Mouse (Mus musculus) stomach, embryonic 16.5 days (tissue): ENCODE data around the gene Gm45062. TPM values are rescaled to one million over a fixed set of nuclear protein-coding genes. Genes with fewer than 3 reads are reported as not detected.

Experiments
- ATAC-seq: fragments of 200-750 bp; cut with Nextera tagmentation; 2 replicates; pipeline ENCODE4 v1.8.0; 2017; ENCODE audit warnings: moderate number of reproducible peaks, moderate TSS enrichment; ENCODE audit not compliant: insufficient read depth, low FRiP score
- H3K27ac ChIP-seq: fragments of 300-500 bp; sonication (generic); 2 replicates; pipeline ENCODE4 v1.5.1; 2014; ENCODE audit warnings: low read length
- H3K27me3 ChIP-seq: fragments of 300-500 bp; sonication (generic); 2 replicates; pipeline ENCODE4 v1.6.1; 2014; ENCODE audit warnings: low read length, control low read depth, mixed read lengths; ENCODE audit not compliant: control insufficient read depth, insufficient read depth
- H3K36me3 ChIP-seq: fragments of 300-500 bp; sonication (generic); 2 replicates; pipeline ENCODE4 v1.6.1; 2014; ENCODE audit warnings: low read length; ENCODE audit not compliant: control insufficient read depth, insufficient read depth
- H3K4me1 ChIP-seq: fragments of 300-500 bp; sonication (generic); 2 replicates; pipeline ENCODE4 v1.6.1; 2014; ENCODE audit warnings: low read length, control low read depth, mixed read lengths; ENCODE audit not compliant: control insufficient read depth, insufficient read depth
- H3K4me2 ChIP-seq: fragments of 300-500 bp; sonication (generic); 2 replicates; pipeline ENCODE4 v1.6.1; 2014; ENCODE audit warnings: low read depth, low read length, mixed read lengths
- H3K4me3 ChIP-seq: fragments of 300-500 bp; sonication (generic); replicated peaks from 2 replicates; pipeline ENCODE4 v1.5.1; 2014; ENCODE audit warnings: mild to moderate bottlenecking, low read length
- H3K9ac ChIP-seq: fragments of 300-500 bp; sonication (generic); 2 replicates; pipeline ENCODE4 v1.6.1; 2014; ENCODE audit warnings: low read length
- H3K9me3 ChIP-seq: fragments of 300-500 bp; sonication (generic); replicated peaks from 2 replicates; pipeline ENCODE4 v1.6.1; 2016; ENCODE audit warnings: low read length, control low read depth; ENCODE audit not compliant: control insufficient read depth
- WGBS: fragments of 180-500 bp; shearing (Covaris S2); extraction: QIAGEN DNeasy Blood & Tissue Kit; methylation state at CpG from one replicate; pipeline ENCODE4 v1.1.7; 2014; 5-methylcytosine and 5-hydroxymethylcytosine counted together
- polyA plus RNA-seq: library from polyadenylated mRNA; unstranded; fragments of >200 nt; fragmentation: Nextera tagmentation; extraction: Ambion mirVana; gene quantifications from 2 replicates; pipeline ENCODE4 v1.2.1, GENCODE M21; 2015

Gm45062 gene
- polyA plus RNA-seq, 1 experiment from 2014 or later: 12.2 TPM

- Histone ChIP-seq H3K4me1 (no peaks in the 10 kb centered on the region), H3K27ac (no peak overlapping the region), H3K9ac (no peak overlapping the region), H3K27me3 (no peaks in the 10 kb centered on the region), H3K9me3 (no peaks in the 10 kb centered on the region), H3K4me2 (no peak overlapping the region), H3K4me3 (no peak overlapping the region), H3K36me3 (no peaks in the 10 kb centered on the region)
- 82% methylated on average over 6 of the region's 6 CpGs for WGBS
- no peak for ATAC-seq
Observed at GRCm38 (mm10) chr6:8339453-8339852, 80.2 kb downstream of the Gm45062 start.

GRCm38 (mm10) chr6:8343271-8343670 is 84.0 kb downstream of the Gm45062 start:
- ATAC-seq: no peak
- no peaks in the 10 kb centered on the region for H3K36me3 ChIP-seq
- H3K27ac ChIP-seq: no peak overlapping the region
- H3K9ac ChIP-seq: no peak overlapping the region
- H3K27me3 ChIP-seq: no peaks in the 10 kb centered on the region
- WGBS: 81% methylated on average over 4 of the region's 4 CpGs
- 0 out of 2 replicates have a peak, but pooled peaks cover 3% of the 10 kb centered on the region for H3K4me1 ChIP-seq
- no peak overlapping the region for H3K4me2 ChIP-seq
- no peaks in the 10 kb centered on the region for H3K9me3 ChIP-seq
- H3K4me3 ChIP-seq: no peak overlapping the region

- Histone ChIP-seq H3K4me2 (no peak overlapping the region), H3K4me3 (no peak overlapping the region), H3K27ac (no peak overlapping the region), H3K9ac (no peak overlapping the region), H3K27me3 (no peaks in the 10 kb centered on the region), H3K9me3 (no peaks in the 10 kb centered on the region), H3K4me1 (0 out of 2 replicates have a peak, but pooled peaks cover 3% of the 10 kb centered on the region), H3K36me3 (no peaks in the 10 kb centered on the region)
- 72% methylated on average over 5 of the region's 5 CpGs for WGBS
- ATAC-seq: 0 out of 2 replicates have a peak, but pooled peaks have one; percentile 44
Observed at GRCm38 (mm10) chr6:8345219-8345856, 86.1 kb downstream of the Gm45062 start.

DNA sequence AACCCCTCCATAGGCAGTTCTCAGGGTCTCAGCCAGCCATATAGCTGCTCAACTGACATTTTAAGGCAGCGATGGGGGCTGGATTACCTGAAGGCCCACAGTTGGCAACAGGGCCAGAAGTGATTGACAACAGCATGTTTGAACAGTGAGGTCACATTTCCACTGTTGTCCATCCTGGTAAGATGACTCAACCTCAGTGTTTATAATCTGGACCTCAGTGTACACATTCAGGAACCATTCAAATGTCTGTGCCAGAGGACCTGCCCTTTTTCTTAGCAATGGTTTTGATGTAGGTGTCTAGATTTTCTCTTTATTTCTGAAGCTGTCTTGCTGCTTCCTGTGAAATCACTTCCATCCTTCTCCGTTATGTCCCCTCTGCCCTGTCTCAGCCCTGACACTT is 87.9 kb downstream of the Gm45062 start:
- Histone ChIP-seq H3K36me3 (no peaks in the 10 kb centered on the region), H3K4me2 (no peak overlapping the region), H3K4me3 (no peak overlapping the region), H3K4me1 (0 out of 2 replicates have a peak, but pooled peaks cover 3% of the 10 kb centered on the region), H3K9me3 (no peaks in the 10 kb centered on the region), H3K27me3 (no peaks in the 10 kb centered on the region), H3K27ac (no peak overlapping the region), H3K9ac (no peak overlapping the region)
- 57% methylated on average over 2 of the region's 2 CpGs for WGBS
- ATAC-seq: no peak

GRCm38 (mm10) chr6:8348344-8348743 is 89.1 kb downstream of the Gm45062 start:
- no peak overlapping the region for H3K27ac ChIP-seq
- 89% methylated on average over 1 of the region's 1 CpGs for WGBS

DNA sequence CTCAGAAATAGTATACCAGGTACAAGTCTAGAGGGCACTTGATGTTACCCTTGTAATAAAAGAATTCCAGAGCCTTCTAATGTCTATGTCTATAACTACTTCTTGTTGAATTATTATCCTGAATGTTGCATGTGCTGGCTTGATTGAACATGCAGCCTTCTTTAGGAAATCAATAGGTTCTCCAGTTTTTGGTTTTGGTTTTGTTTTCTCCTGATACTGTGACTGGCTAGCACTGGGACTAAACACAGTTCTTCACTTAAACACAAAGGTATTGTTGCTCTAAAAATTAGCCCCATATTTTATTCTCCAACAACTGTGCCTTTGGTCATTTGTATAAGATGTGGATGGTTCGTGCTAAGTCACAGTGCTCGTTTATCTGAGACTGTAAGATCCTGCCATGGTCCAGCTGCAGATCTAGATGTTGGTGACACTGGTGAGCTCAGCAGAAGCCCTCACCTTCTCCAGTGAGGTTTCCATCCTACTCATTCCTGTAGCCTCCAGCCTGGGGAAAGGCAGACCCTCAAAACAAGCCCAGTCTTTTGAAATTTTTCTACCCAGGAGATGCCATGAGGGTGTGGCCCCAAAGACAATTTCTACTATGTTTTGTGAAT is 89.9 kb downstream of the Gm45062 start:
- WGBS: 72% methylated on average over 2 of the region's 2 CpGs
- no peak overlapping the region for H3K9ac ChIP-seq
- H3K9me3 ChIP-seq: no peaks in the 10 kb centered on the region
- no peak for ATAC-seq
- H3K27me3 ChIP-seq: no peaks in the 10 kb centered on the region
- H3K27ac ChIP-seq: no peak overlapping the region
- H3K4me2 ChIP-seq: no peak overlapping the region
- no peaks in the 10 kb centered on the region for H3K36me3 ChIP-seq
- H3K4me1 ChIP-seq: peaks cover 6% of the 10 kb centered on the region; the same call in 1 of the 2 replicates
- no peak overlapping the region for H3K4me3 ChIP-seq

More at GRCm38 (mm10) chr6:8348344-8348743, 89.1 kb downstream of the Gm45062 start:
- H3K9ac ChIP-seq: no peak overlapping the region
- no peak overlapping the region for H3K4me3 ChIP-seq
- H3K4me2 ChIP-seq: no peak overlapping the region
- H3K4me1 ChIP-seq: peaks cover 6% of the 10 kb centered on the region; the same call in 1 of the 2 replicates
- H3K9me3 ChIP-seq: no peaks in the 10 kb centered on the region
- no peaks in the 10 kb centered on the region for H3K36me3 ChIP-seq
- H3K27me3 ChIP-seq: no peaks in the 10 kb centered on the region
- ATAC-seq: no peak

- ATAC-seq: no peak
- H3K27ac ChIP-seq: no peak overlapping the region
- no peak overlapping the region for H3K4me2 ChIP-seq
- H3K4me3 ChIP-seq: no peak overlapping the region
- 79% methylated on average over 2 of the region's 2 CpGs for WGBS
- H3K36me3 ChIP-seq: no peaks in the 10 kb centered on the region
- H3K4me1 ChIP-seq: peaks cover 3% of the 10 kb centered on the region; the same call in 1 of the 2 replicates
- no peaks in the 10 kb centered on the region for H3K27me3 ChIP-seq
- no peak overlapping the region for H3K9ac ChIP-seq
- no peaks in the 10 kb centered on the region for H3K9me3 ChIP-seq
Observed at GRCm38 (mm10) chr6:8351507-8351906, 92.3 kb downstream of the Gm45062 start.

GRCm38 (mm10) chr6:8352533-8353168 is 93.4 kb downstream of the Gm45062 start:
- H3K9me3 ChIP-seq: no peaks in the 10 kb centered on the region
- no peak overlapping the region for H3K27ac ChIP-seq
- H3K4me2 ChIP-seq: 0 out of 2 replicates have a peak overlapping the region, but pooled peaks have one; percentile 19
- no peaks in the 10 kb centered on the region for H3K36me3 ChIP-seq
- whole genome bisulfite sequencing: 44% methylated on average over 12 of the region's 12 CpGs
- ATAC-seq: no peak
- H3K9ac ChIP-seq: no peak overlapping the region
- H3K4me3 ChIP-seq: no peak overlapping the region
- peaks cover 3% of the 10 kb centered on the region; the same call in 1 of the 2 replicates for H3K4me1 ChIP-seq
- H3K27me3 ChIP-seq: no peaks in the 10 kb centered on the region

DNA sequence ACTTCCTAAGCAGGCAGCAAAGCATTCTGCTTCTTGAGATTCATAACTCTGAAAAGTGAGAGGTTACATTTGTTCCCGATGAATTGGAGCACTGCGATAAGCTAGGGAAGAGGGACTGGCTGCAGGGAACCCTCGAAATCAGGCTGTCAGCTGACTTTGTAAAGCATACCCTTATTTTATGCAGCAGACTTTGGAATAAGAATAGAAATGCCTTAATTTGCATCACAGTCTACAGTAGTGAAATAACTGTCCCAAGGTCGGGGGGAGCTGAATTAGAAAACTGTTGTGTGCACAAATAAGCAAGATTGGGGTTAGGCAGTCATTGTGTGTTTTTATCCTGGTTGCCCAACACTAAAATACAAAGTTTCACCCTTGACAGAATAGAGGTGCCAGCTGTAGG is 94.2 kb downstream of the Gm45062 start:
- H3K4me1 ChIP-seq: peaks cover 3% of the 10 kb centered on the region; the same call in 1 of the 2 replicates
- H3K9me3 ChIP-seq: no peaks in the 10 kb centered on the region
- no peaks in the 10 kb centered on the region for H3K27me3 ChIP-seq
- no peak overlapping the region for H3K4me3 ChIP-seq
- H3K27ac ChIP-seq: no peak overlapping the region
- no peak for ATAC-seq
- H3K36me3 ChIP-seq: no peaks in the 10 kb centered on the region
- no peak overlapping the region for H3K9ac ChIP-seq
- H3K4me2 ChIP-seq: no peak overlapping the region
- WGBS: 64% methylated on average over 4 of the region's 4 CpGs
